Mouse (Mus musculus) cerebellum, adult 9-11 months (tissue): Measurements from ENCODE around the gene Ctxn2.
A peak's percentile ranks its signal among the peaks of the same experiment; 100 is the strongest.
"Not testable (repeated sequence)": the region's sequence is repeated elsewhere in the genome, so short reads cannot be mapped to it uniquely, and the experiment has no call there.

ENCODE experiments used
- DNase-seq: peaks from one replicate; pipeline ENCODE4 v3.0.0; 2022

The Ctxn2 gene

GRCm38 (mm10) chr2:125135903-125136811, at the start of gene Ctxn2:
Ctxn2 (plus strand) TSS chr2:125136692.
- DNase-seq, result peak; percentile 51

GRCm38 (mm10) chr2:125088757-125089156, 47.7 kb upstream of the Ctxn2 start:
- no peak for DNase-seq

- not testable (repeated sequence) for DNase-seq
These were observed 44.4 kb upstream of the Ctxn2 start for GRCm38 (mm10) chr2:125092123-125092522.

- DNase-seq, result not testable (repeated sequence)
These were observed 32.0 kb upstream of the Ctxn2 start for GRCm38 (mm10) chr2:125104491-125104890.

- not testable (repeated sequence) for DNase-seq
These were observed 30.0 kb upstream of the Ctxn2 start for GRCm38 (mm10) chr2:125106536-125106935.

GRCm38 (mm10) chr2:125119381-125120110, 16.9 kb upstream of the Ctxn2 start:
- DNase-seq, result peak; percentile 18

GRCm38 (mm10) chr2:125122288-125122623, 14.2 kb upstream of the Ctxn2 start:
- no peak for DNase-seq

GRCm38 (mm10) chr2:125122624-125123476, 13.6 kb upstream of the Ctxn2 start:
- peak; percentile 80 for DNase-seq

- DNase-seq, result peak; percentile 82
These were observed 13.0 kb upstream of the Ctxn2 start, which contains the start of gene Myef2 for GRCm38 (mm10) chr2:125123477-125123852. Myef2 (minus strand) TSS chr2:125123661.

- no peak for DNase-seq
These were observed 10.7 kb upstream of the Ctxn2 start for GRCm38 (mm10) chr2:125125824-125126223.

- no peak for DNase-seq
These were observed 9.7 kb upstream of the Ctxn2 start for GRCm38 (mm10) chr2:125126792-125127191.

GRCm38 (mm10) chr2:125134113-125134512, 2.4 kb upstream of the Ctxn2 start:
- DNase-seq, result no peak

GRCm38 (mm10) chr2:125136846-125137245, 354 bp downstream of the Ctxn2 start:
- DNase-seq, result no peak

- no peak for DNase-seq
These were observed 5.8 kb downstream of the Ctxn2 start for GRCm38 (mm10) chr2:125142336-125142735.

GRCm38 (mm10) chr2:125152388-125152787, 15.9 kb downstream of the Ctxn2 start, which contains the start of gene Slc12a1:
Slc12a1 (plus strand) TSS chr2:125152505.
- DNase-seq, result no peak

GRCm38 (mm10) chr2:125154294-125154693, 17.8 kb downstream of the Ctxn2 start:
- DNase-seq, result no peak

- DNase-seq, result no peak
These were observed 19.0 kb downstream of the Ctxn2 start for GRCm38 (mm10) chr2:125155504-125155903.

- no peak for DNase-seq
These were observed 25.5 kb downstream of the Ctxn2 start for GRCm38 (mm10) chr2:125162012-125162470.

GRCm38 (mm10) chr2:125178225-125178798, 41.8 kb downstream of the Ctxn2 start:
- no peak for DNase-seq

- no peak for DNase-seq
These were observed 51.4 kb downstream of the Ctxn2 start for GRCm38 (mm10) chr2:125187904-125188303.

GRCm38 (mm10) chr2:125189197-125189596, 52.7 kb downstream of the Ctxn2 start:
- DNase-seq, result peak; percentile 42

GRCm38 (mm10) chr2:125192905-125193304, 56.4 kb downstream of the Ctxn2 start:
- no peak for DNase-seq
